Mouse (Mus musculus): Measurements from ENCODE around the gene Ampd1. TPM values are rescaled to one million over a fixed set of nuclear protein-coding genes. Genes with fewer than 3 reads are reported as not detected.
A peak's percentile ranks its signal among the peaks of the same experiment; 100 is the strongest.

Ampd1 gene
- total RNA-seq, 1 experiment, result 0.49 TPM

DNA sequence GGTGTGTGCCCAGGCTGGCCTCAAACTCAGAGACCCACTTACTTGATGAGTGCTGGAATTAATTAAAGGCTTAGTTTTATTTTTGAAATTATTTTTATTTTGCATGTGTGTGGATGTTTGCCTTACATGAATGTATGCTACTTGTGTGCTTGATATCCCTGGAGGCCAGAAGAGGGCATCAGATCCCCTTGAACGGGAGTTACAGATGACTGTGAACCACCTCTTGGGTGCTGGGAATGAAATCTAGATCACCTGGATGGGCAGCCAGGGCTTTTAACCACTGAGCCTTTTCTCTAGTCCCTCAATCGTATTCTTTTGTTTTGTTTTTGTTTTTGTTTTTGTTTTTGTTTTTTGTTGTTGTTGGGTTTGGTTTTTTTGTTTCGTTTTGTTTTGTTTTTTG lies 52.3 kb downstream of the Ampd1 start:
- H3K4me3 ChIP-seq (ENCODE audit: insufficient read depth in 1 of 2, low read depth in 1 of 2, low read length in 2 of 2, poor library complexity in 1 of 2, severe bottlenecking in 1 of 2), result no peak overlapping the region
- DNase-seq (ENCODE audit: low read depth, low spot score), result no peak
- H3K4me1 ChIP-seq (ENCODE audit: control insufficient read depth in 2 of 2, insufficient read depth in 2 of 2, low read length in 2 of 2, poor library complexity in 1 of 2), result peaks cover 16 to 20% of the 10 kb centered on the region in 2 experiments
- TF ChIP-seq ZNF384 (IDR thresholded peaks at IDR 0.05; ENCODE audit: low read depth, low read length), result no peak
- TF ChIP-seq MAFK (IDR thresholded peaks at IDR 0.05; ENCODE audit: insufficient read depth, low read depth, low read length), result no peak
- TF ChIP-seq CHD2 (IDR thresholded peaks at IDR 0.05; ENCODE audit: low read depth, low read length), result no peak
- TF ChIP-seq HCFC1 (IDR thresholded peaks at IDR 0.05; ENCODE audit: borderline replicate concordance, insufficient read depth, low read length), result no peak
- 0 out of 2 replicates have a peak, but pooled peaks have one; percentile 31 for TF ChIP-seq ZC3H11A (IDR thresholded peaks at IDR 0.05; ENCODE audit: borderline replicate concordance, low read depth, low read length)
- H3K9ac ChIP-seq (ENCODE audit: insufficient read depth, low read depth, low read length, poor library complexity, severe bottlenecking), result no peak overlapping the region
- no peaks in the 10 kb centered on the region for H3K36me3 ChIP-seq (ENCODE audit: control insufficient read depth, insufficient read depth, low read length, poor library complexity, severe bottlenecking)
- H3K27ac ChIP-seq (ENCODE audit: insufficient read depth, low read depth, low read length, poor library complexity, severe bottlenecking), result peak overlapping the region; percentile 80; the same call in 1 of the 2 replicates
- in situ Hi-C loops (cut with MboI; ENCODE audit: low sequenced_read_pairs in 2 of 2, unreplicated experiment in 2 of 2), result no loop called here
- H3K9me3 ChIP-seq (ENCODE audit: control insufficient read depth, insufficient read depth, low read depth, low read length), result no peaks in the 10 kb centered on the region

GRCm38 (mm10) chr3:103127177-103127576 lies 53.4 kb downstream of the Ampd1 start:
- Histone ChIP-seq H3K4me1 (ENCODE audit: control insufficient read depth in 2 of 2, insufficient read depth in 2 of 2, low read length in 2 of 2, poor library complexity in 1 of 2) (peaks cover 16 to 21% of the 10 kb centered on the region in 2 experiments), H3K27ac (ENCODE audit: insufficient read depth, low read depth, low read length, poor library complexity, severe bottlenecking) (peak overlapping the region; percentile 93; the same call in 1 of the 2 replicates)

DNA sequence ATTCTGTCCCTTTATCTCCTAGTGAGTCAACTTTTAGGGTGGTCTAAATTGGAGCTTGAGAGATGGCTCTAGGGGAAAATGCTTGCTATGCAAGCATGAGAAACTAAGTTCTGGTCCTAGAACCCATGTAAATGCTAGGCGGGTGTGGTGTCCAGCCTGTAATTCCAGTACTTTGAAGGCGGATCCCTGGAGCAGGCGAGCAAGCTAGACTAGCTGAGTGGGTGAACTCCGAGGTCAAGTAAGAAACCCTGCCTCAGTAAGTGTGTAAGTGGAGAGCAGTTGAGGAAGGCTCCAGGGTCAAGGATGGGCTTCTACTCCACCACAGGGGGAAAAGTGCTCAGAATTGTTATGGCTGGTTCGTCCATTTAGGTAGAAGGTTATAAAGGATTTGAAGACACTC lies 53.9 kb downstream of the Ampd1 start:
- Histone ChIP-seq H3K27ac (ENCODE audit: insufficient read depth, low read depth, low read length, poor library complexity, severe bottlenecking) (peak overlapping the region; percentile 93), H3K36me3 (ENCODE audit: control insufficient read depth, insufficient read depth, low read length, poor library complexity, severe bottlenecking) (peaks cover 11% of the 10 kb centered on the region), H3K4me3 (ENCODE audit: insufficient read depth in 1 of 2, low read depth in 1 of 2, low read length in 2 of 2, poor library complexity in 1 of 2, severe bottlenecking in 1 of 2) (peak overlapping the region; percentile 33 to 49), H3K4me1 (ENCODE audit: control insufficient read depth in 2 of 2, insufficient read depth in 2 of 2, low read length in 2 of 2, poor library complexity in 1 of 2) (peaks cover 18 to 22% of the 10 kb centered on the region in 2 experiments), H3K9ac (ENCODE audit: insufficient read depth, low read depth, low read length, poor library complexity, severe bottlenecking) (no peak overlapping the region; the same call in 1 of the 2 replicates), H3K9me3 (ENCODE audit: control insufficient read depth, insufficient read depth, low read depth, low read length) (no peaks in the 10 kb centered on the region)
- TF ChIP-seq HCFC1 (IDR thresholded peaks at IDR 0.05; ENCODE audit: borderline replicate concordance, insufficient read depth, low read length) (no peak), CHD2 (IDR thresholded peaks at IDR 0.05; ENCODE audit: low read depth, low read length) (no peak), MAFK (IDR thresholded peaks at IDR 0.05; ENCODE audit: insufficient read depth, low read depth, low read length) (no peak), ZNF384 (IDR thresholded peaks at IDR 0.05; ENCODE audit: low read depth, low read length) (no peak), ZC3H11A (IDR thresholded peaks at IDR 0.05; ENCODE audit: borderline replicate concordance, low read depth, low read length) (no peak)
- DNase-seq (ENCODE audit: low read depth, low spot score), result peak; percentile 36
- in situ Hi-C loops (cut with MboI; ENCODE audit: low sequenced_read_pairs in 2 of 2, unreplicated experiment in 2 of 2), result no loop called here

More at GRCm38 (mm10) chr3:103127177-103127576, 53.4 kb downstream of the Ampd1 start:
- Histone ChIP-seq H3K9me3 (ENCODE audit: control insufficient read depth, insufficient read depth, low read depth, low read length) (no peaks in the 10 kb centered on the region), H3K4me3 (ENCODE audit: insufficient read depth in 1 of 2, low read depth in 1 of 2, low read length in 2 of 2, poor library complexity in 1 of 2, severe bottlenecking in 1 of 2) (peak overlapping the region; percentile 33 to 49; a peak in 3 of 4 replicates), H3K9ac (ENCODE audit: insufficient read depth, low read depth, low read length, poor library complexity, severe bottlenecking) (no peak overlapping the region), H3K36me3 (ENCODE audit: control insufficient read depth, insufficient read depth, low read length, poor library complexity, severe bottlenecking) (peaks cover 8% of the 10 kb centered on the region)
- in situ Hi-C loops (cut with MboI; ENCODE audit: low sequenced_read_pairs in 2 of 2, unreplicated experiment in 2 of 2), result no loop called here
- no peak for TF ChIP-seq HCFC1 (IDR thresholded peaks at IDR 0.05; ENCODE audit: borderline replicate concordance, insufficient read depth, low read length)
- TF ChIP-seq ZNF384 (IDR thresholded peaks at IDR 0.05; ENCODE audit: low read depth, low read length), result peak; percentile 60; the same call in 1 of the 2 replicates
- peak; percentile 70 for DNase-seq (ENCODE audit: low read depth, low spot score)

- in situ Hi-C loops (cut with MboI; ENCODE audit: low sequenced_read_pairs in 2 of 2, unreplicated experiment in 2 of 2), result no loop called here
- Histone ChIP-seq H3K36me3 (ENCODE audit: control insufficient read depth, insufficient read depth, low read length, poor library complexity, severe bottlenecking) (peaks cover 11% of the 10 kb centered on the region), H3K9me3 (ENCODE audit: control insufficient read depth, insufficient read depth, low read depth, low read length) (no peaks in the 10 kb centered on the region), H3K4me1 (ENCODE audit: control insufficient read depth in 2 of 2, insufficient read depth in 2 of 2, low read length in 2 of 2, poor library complexity in 1 of 2) (peaks cover 15 to 22% of the 10 kb centered on the region in 2 experiments), H3K27ac (ENCODE audit: insufficient read depth, low read depth, low read length, poor library complexity, severe bottlenecking) (peak overlapping the region; percentile 93; the same call in 1 of the 2 replicates), H3K9ac (ENCODE audit: insufficient read depth, low read depth, low read length, poor library complexity, severe bottlenecking) (no peak overlapping the region; the same call in 1 of the 2 replicates), H3K4me3 (ENCODE audit: insufficient read depth in 1 of 2, low read depth in 1 of 2, low read length in 2 of 2, poor library complexity in 1 of 2, severe bottlenecking in 1 of 2) (peak overlapping the region; percentile 33 to 49)
- no peak for TF ChIP-seq MAFK (IDR thresholded peaks at IDR 0.05; ENCODE audit: insufficient read depth, low read depth, low read length)
- TF ChIP-seq CHD2 (IDR thresholded peaks at IDR 0.05; ENCODE audit: low read depth, low read length), result no peak
- no peak for TF ChIP-seq ZNF384 (IDR thresholded peaks at IDR 0.05; ENCODE audit: low read depth, low read length)
- TF ChIP-seq HCFC1 (IDR thresholded peaks at IDR 0.05; ENCODE audit: borderline replicate concordance, insufficient read depth, low read length), result no peak
- no peak for TF ChIP-seq ZC3H11A (IDR thresholded peaks at IDR 0.05; ENCODE audit: borderline replicate concordance, low read depth, low read length)
- no peak for DNase-seq (ENCODE audit: low read depth, low spot score)
Measured at GRCm38 (mm10) chr3:103128251-103128650, 54.4 kb downstream of the Ampd1 start.
